Mouse (Mus musculus) brain, embryonic 18.5 days (tissue): ENCODE measurements around the gene Imp4.
A peak's percentile ranks its signal among the peaks of the same experiment; 100 is the strongest.

Source experiments
- DNase-seq: peaks from one replicate; pipeline ENCODE4 v3.0.0-alpha.2; 2012; ENCODE audit warnings: low read depth, low spot score

Imp4 gene

GRCm38 (mm10) chr1:34460061-34460441, 20.4 kb downstream of the Imp4 start:
- no peak for DNase-seq

- no peak for DNase-seq
Observed at GRCm38 (mm10) chr1:34462766-34463165, 23.1 kb downstream of the Imp4 start.

GRCm38 (mm10) chr1:34464310-34464817, 24.7 kb downstream of the Imp4 start:
- DNase-seq = no peak

GRCm38 (mm10) chr1:34465445-34465844, 25.8 kb downstream of the Imp4 start:
- no peak for DNase-seq

GRCm38 (mm10) chr1:34468051-34468450, 28.4 kb downstream of the Imp4 start:
- no peak for DNase-seq

- DNase-seq = no peak
Observed at GRCm38 (mm10) chr1:34468500-34468899, 28.8 kb downstream of the Imp4 start.

GRCm38 (mm10) chr1:34469801-34470200, 30.1 kb downstream of the Imp4 start:
- DNase-seq = no peak

- no peak for DNase-seq
Observed at GRCm38 (mm10) chr1:34472427-34473300, 33.0 kb downstream of the Imp4 start.

GRCm38 (mm10) chr1:34478891-34479655, 39.4 kb downstream of the Imp4 start:
- no peak for DNase-seq

- DNase-seq = no peak
Observed at GRCm38 (mm10) chr1:34480801-34481200, 41.1 kb downstream of the Imp4 start.

- DNase-seq = no peak
Observed at GRCm38 (mm10) chr1:34481920-34482669, 42.4 kb downstream of the Imp4 start.

- no peak for DNase-seq
Observed at GRCm38 (mm10) chr1:34484470-34484869, 44.8 kb downstream of the Imp4 start.

GRCm38 (mm10) chr1:34485461-34486188, 46.0 kb downstream of the Imp4 start:
- DNase-seq = peak; percentile 24

- DNase-seq = no peak
Observed at GRCm38 (mm10) chr1:34487383-34487782, 47.7 kb downstream of the Imp4 start.

GRCm38 (mm10) chr1:34489852-34490541, 50.3 kb downstream of the Imp4 start:
- DNase-seq = no peak

GRCm38 (mm10) chr1:34491480-34491879, 51.8 kb downstream of the Imp4 start:
- no peak for DNase-seq
